Mouse (Mus musculus): ENCODE data around the gene Orai1.

GRCm38 (mm10) chr5:123000901-123001300 is 14.0 kb upstream of the Orai1 start:
- TF ChIP-seq CTCF (IDR thresholded peaks at IDR 0.05; ENCODE audit: extremely low read depth, insufficient read depth, low read length) = no peak
- TF ChIP-seq POLR2A (IDR thresholded peaks at IDR 0.05; ENCODE audit: extremely low read depth, insufficient read depth, low read length) = no peak

Data from cortical plate, adult 2 months (tissue).